ENCODE assay signal across 8 mouse cellular contexts in genomic region chr11:67456029-67456428, GRCm38 (mm10). TPM values are rescaled to one million over a fixed set of nuclear protein-coding genes. Genes with fewer than 3 reads are reported as not detected.
DNase-seq lines count a peak whose midpoint lies in the region; ATAC-seq and TF ChIP-seq lines count a peak whose summit lies in the region.

No protein-coding gene starts in this region.

- H3K4me2 ChIP-seq in hindbrain, embryonic 11.5 days (replicated peaks; ENCODE audit: low read depth, low read length), result peak overlapping the region; percentile 100
- H3K4me2 ChIP-seq in liver, postnatal 0 days (ENCODE audit: low read depth, low read length), result peak overlapping the region; percentile 96

- H3K4me1 ChIP-seq in hindbrain, embryonic 11.5 days (replicated peaks; ENCODE audit: control insufficient read depth, insufficient read depth, low read length), result no peaks in the 10 kb centered on the region
- H3K4me1 ChIP-seq in liver, postnatal 0 days (ENCODE audit: insufficient read depth), result peaks cover 6% of the 10 kb centered on the region; the same call in 1 of the 2 replicates

- H3K36me3 ChIP-seq in hindbrain, embryonic 11.5 days (ENCODE audit: control insufficient read depth, insufficient read depth, low read length), result no peaks in the 10 kb centered on the region
- no peaks in the 10 kb centered on the region for H3K36me3 ChIP-seq in liver, postnatal 0 days (replicated peaks; ENCODE audit: insufficient read depth, low read length)

- H3K27me3 ChIP-seq in hindbrain, embryonic 11.5 days (ENCODE audit: control insufficient read depth, insufficient read depth, low read length), result peaks cover 13% of the 10 kb centered on the region; the same call in 1 of the 2 replicates
- H3K27me3 ChIP-seq in liver, postnatal 0 days (ENCODE audit: insufficient read depth, low read length), result peaks cover 32% of the 10 kb centered on the region

- peak overlapping the region; percentile 74 for H3K4me3 ChIP-seq in hindbrain, embryonic 11.5 days (ENCODE audit: low read depth, low read length)
- H3K4me3 ChIP-seq in liver, postnatal 0 days (ENCODE audit: low read depth, low read length), result peak overlapping the region; percentile 57

- peak; percentile 12 to 30 for DNase-seq in heart, adult 18-20 months
- DNase-seq in heart, postnatal 25 days (ENCODE audit: low spot score), result no peak
- DNase-seq in brain, embryonic 14.5 days (ENCODE audit: low read depth), result peak; percentile 43
- no peak for DNase-seq in hindbrain, embryonic 11.5 days (ENCODE audit: low spot score)
- DNase-seq in liver, postnatal 0 days, result no peak
- DNase-seq in adipocyte (ENCODE audit: low spot score), result no peak
- DNase-seq in ovary, postnatal 36 days (ENCODE audit: low spot score), result no peak
- DNase-seq in left cerebral cortex, postnatal 25 days (ENCODE audit: low spot score in 2 of 2), result no peak

- ATAC-seq in hindbrain, embryonic 11.5 days (ENCODE audit: low FRiP score), result peak; percentile 33
- no peak for ATAC-seq in liver, postnatal 0 days

- no peak for TF ChIP-seq EP300 in liver, postnatal 0 days (IDR thresholded peaks at IDR 0.05; ENCODE audit: low read depth)

- TF ChIP-seq CTCF in brain, embryonic 14.5 days (IDR thresholded peaks at IDR 0.05; ENCODE audit: borderline replicate concordance, extremely low read depth, insufficient read depth, insufficient read length), result no peak
- TF ChIP-seq CTCF in liver, postnatal 0 days (IDR thresholded peaks at IDR 0.05; ENCODE audit: low read depth), result no peak

- no peaks in the 10 kb centered on the region for H3K9me3 ChIP-seq in hindbrain, embryonic 11.5 days (ENCODE audit: control insufficient read depth, low read length)
- no peaks in the 10 kb centered on the region for H3K9me3 ChIP-seq in liver, postnatal 0 days (ENCODE audit: low read length)

- H3K27ac ChIP-seq in hindbrain, embryonic 11.5 days (ENCODE audit: low read depth, low read length), result no peak overlapping the region
- no peak overlapping the region for H3K27ac ChIP-seq in liver, postnatal 0 days (ENCODE audit: low read depth)

- intact Hi-C loops in heart, postnatal 25 days (cut with DNase I), result loop anchor here (5.0 kb wide), 1 partner anchor 191 kb away; no protein-coding TSS in a partner anchor
- intact Hi-C loops in left cerebral cortex, postnatal 25 days (cut with DNase I), result loop anchor here (5.0 kb wide), 3 partner anchors 84 to 344 kb away; no protein-coding TSS in a partner anchor

- no peak overlapping the region for H3K9ac ChIP-seq in hindbrain, embryonic 11.5 days (ENCODE audit: low read depth, low read length)
- peak overlapping the region; percentile 55 for H3K9ac ChIP-seq in liver, postnatal 0 days (replicated peaks)

- no peak for TF ChIP-seq POLR2A in brain, embryonic 14.5 days (IDR thresholded peaks at IDR 0.05; ENCODE audit: borderline replicate concordance, extremely low read depth, insufficient read depth, insufficient read length, poor library complexity, severe bottlenecking)

- 17% methylated on average over 7 of the region's 7 CpGs for WGBS in hindbrain, embryonic 11.5 days
- 26% methylated on average over 7 of the region's 7 CpGs for WGBS in liver, postnatal 0 days (ENCODE audit: insufficient replicate concordance)

RNA-seq across cellular contexts. Expression of gene Gas7, which starts 0.8 kb away (rescaled TPM):
- total RNA-seq in heart, adult 18-20 months (2021), result 1 to 10 TPM; 7.5 to 9.0 TPM
- 10 to 100 TPM; 11.0 to 12.5 TPM for total RNA-seq in heart, postnatal 25 days (2021)
- 18.5 and 22.1 TPM in 2 replicates for polyA plus RNA-seq in brain, embryonic 14.5 days (2012; rRNA removed)
- 2.6 and 4.2 TPM in 2 replicates for polyA plus RNA-seq in hindbrain, embryonic 11.5 days (2014; fragmentation: Nextera tagmentation; extraction: Ambion mirVana)
- 2.4 and 2.7 TPM in 2 replicates for polyA plus RNA-seq in liver, postnatal 0 days (2015; fragmentation: Nextera tagmentation; extraction: Ambion mirVana)
- 100 to 1,000 TPM; 544 to 566 TPM for total RNA-seq in left cerebral cortex, postnatal 25 days (2021)

Comparison
In these comparisons a context has a peak if more than half of its experiments do, and no peak if none do; other contexts are left out.
1. DNase-seq: peak in heart, adult 18-20 months (2 of 2) and brain, embryonic 14.5 days (single experiment); none in heart, postnatal 25 days (single experiment), hindbrain, embryonic 11.5 days (single experiment), liver, postnatal 0 days (single experiment), adipocyte (single experiment), ovary, postnatal 36 days (single experiment) and left cerebral cortex, postnatal 25 days (0 of 2).
2. RNA of gene Gas7, which starts 0.8 kb away (total RNA-seq): 544 to 566 TPM in left cerebral cortex, postnatal 25 days; 11.0 to 12.5 TPM in heart, postnatal 25 days and 7.5 to 9.0 TPM in heart, adult 18-20 months; every median in the first group is over 10 times any median in the second.